Mouse (Mus musculus) neural tube, embryonic 10.5 days (tissue): ENCODE measurements around the gene Phc2.
"Not testable (repeated sequence)": the region's sequence is repeated elsewhere in the genome, so short reads cannot be mapped to it uniquely, and the experiment has no call there.

Experiments used
- DNase-seq: peaks from one replicate; pipeline ENCODE4 v3.0.0-alpha.2; 2017; ENCODE audit warnings: low spot score; ENCODE audit errors: extremely low spot score

Phc2 gene

GRCm38 (mm10) chr4:128645896-128646295, 8.6 kb upstream of the Phc2 start:
- DNase-seq, result no peak

DNA sequence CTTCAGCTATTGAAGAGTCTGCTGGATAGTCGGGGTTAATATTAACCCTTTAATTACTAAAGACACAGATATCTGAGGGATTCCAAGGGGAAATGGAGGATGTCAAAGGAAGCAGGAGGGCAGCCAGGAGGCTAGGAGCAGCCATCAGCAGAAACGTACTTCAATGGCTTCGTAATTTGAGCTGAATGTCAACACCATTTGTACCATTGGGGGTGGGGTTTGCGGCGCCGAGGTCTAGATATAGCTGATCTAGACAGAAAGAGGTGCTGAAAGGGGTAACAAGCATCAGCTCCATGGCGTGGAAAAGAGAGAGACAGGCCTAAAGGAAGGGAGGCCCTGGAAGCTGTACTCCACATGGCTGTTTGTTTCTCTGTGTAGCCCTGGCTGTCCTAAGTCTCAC, 7.7 kb upstream of the Phc2 start:
- no peak for DNase-seq

- DNase-seq, result no peak
Measured at GRCm38 (mm10) chr4:128648567-128649255, 5.8 kb upstream of the Phc2 start.

DNA sequence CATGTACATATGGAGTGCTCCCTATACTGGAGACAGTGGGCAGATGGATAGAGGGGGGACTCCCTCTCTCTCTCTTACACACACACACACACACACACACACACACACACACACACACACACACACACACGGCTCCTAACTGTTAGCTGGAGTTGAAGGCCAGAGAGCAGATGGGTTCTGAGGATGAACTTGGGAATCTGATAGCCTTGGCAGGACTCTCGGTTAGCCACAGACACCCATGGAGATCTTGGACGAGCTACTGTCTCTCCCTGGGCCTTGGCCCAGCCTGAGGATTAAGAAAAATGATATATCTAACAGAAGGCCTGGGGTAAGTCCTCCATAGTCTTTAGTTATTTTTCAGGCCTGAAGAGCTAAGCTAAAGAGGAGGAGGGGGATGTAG, 3.0 kb upstream of the Phc2 start:
- DNase-seq, result no peak

DNA sequence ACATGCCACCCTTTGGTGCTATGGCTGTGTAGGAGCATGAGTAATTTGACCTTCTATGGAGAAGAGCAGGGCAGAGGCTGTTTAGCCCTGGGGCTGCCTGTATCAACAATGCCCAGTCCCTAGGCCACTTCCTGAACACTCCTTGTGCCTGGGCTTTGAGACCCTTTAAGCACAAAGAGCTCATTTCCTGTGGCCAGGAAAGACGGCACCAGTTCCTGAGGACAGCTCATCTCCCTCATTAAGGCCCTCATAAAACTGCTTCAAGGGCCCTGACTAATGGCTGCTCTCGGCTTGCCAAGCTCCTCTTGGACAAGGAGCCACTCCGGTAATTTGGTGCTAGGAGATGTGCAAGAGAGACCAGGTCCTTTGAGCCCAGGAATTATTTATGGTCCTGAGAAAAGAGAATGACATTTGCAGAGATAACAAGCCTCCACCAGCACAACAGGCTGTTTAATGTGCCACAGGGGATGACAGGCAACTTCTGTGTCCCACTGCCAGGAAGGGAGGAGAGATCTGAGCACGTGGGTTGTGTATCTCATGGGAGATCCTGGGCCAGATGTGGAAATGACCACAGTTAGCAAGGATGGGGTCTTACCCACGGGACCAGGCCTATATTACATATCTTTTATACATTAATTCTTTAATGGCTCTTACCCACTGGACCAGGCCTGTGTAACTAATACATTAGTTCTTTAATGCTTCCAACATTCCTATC, 1.8 kb upstream of the Phc2 start:
- no peak for DNase-seq

DNA sequence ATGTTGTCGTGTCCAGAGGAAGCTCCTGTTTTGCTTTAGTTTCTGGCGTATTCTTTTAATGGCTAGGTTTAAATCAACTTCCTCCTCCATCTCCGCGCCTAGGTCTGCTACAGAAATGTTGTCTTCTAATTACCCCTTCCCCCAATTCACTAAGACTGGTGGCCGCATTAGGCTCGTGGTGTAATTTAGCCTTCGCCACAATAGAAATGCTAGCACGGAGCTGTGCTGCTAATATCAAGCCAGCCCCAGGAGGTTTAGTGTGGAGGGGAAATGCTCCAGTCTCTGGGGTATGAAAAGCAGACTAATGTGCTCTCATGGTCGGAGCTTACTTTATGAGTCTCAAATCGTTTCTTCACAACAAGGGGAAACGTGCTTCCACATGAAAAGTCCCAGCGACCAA, 944 bp downstream of the Phc2 start:
- no peak for DNase-seq

DNA sequence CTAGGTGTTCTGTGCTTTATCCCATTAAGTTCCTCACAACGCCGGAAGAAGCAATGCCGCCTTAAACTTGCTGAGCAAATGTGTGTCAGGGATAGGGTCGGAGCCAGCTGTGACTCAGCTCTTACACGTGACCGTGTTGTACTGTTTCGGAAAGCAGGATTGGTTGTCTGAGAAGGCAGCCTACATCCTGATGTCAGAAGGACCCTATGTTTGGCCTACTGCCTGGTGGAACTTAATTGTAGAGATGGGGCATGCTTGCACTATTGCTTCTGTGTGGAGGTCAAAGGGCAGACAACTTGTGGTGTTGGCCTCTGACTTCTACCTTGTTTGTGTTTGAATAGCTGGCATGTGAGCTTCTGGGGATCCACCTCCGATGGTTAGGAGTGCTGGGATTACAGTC, 5.7 kb downstream of the Phc2 start:
- DNase-seq, result no peak

GRCm38 (mm10) chr4:128661063-128661462, 6.6 kb downstream of the Phc2 start:
- no peak for DNase-seq

DNA sequence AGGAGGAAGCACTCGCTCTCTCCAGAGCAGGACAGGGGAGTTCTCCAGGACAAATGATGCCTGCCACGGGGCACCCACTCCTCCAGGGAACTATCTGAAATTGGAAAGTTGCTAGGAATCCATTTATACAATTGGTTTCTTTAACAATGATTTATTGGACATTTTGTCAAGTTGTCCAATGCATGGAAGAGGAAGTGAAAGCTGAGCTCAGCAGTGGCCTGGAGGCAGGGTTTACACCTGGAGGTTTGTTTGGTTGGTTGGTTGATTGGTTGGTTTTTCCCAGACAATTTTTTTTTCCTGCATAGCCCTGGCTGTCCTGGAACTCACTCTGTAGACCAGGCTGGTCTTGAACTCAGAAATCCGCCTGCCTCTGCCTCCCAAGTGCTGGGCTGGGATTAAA, 9.5 kb downstream of the Phc2 start:
- DNase-seq, result no peak

DNA sequence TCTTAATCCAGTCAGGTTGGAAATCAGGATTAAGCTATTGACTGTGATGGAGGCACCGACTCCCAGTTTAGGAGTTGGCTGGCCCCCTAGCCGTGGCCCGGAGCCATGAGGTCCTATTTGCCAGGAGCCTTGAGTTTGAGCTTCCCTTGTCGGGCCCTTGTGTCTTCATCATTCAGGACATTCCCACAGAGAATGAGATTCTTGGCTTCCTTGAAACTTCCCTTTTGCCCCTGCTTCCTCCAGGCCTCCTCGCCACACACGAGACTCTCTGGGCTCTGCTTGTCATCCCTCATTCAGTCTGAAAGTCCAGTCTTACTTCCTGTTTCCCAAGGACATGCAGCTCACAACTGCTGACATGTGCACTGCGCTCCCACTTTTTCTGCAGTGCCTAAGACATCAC, 11.9 kb downstream of the Phc2 start:
- not testable (repeated sequence) for DNase-seq

DNA sequence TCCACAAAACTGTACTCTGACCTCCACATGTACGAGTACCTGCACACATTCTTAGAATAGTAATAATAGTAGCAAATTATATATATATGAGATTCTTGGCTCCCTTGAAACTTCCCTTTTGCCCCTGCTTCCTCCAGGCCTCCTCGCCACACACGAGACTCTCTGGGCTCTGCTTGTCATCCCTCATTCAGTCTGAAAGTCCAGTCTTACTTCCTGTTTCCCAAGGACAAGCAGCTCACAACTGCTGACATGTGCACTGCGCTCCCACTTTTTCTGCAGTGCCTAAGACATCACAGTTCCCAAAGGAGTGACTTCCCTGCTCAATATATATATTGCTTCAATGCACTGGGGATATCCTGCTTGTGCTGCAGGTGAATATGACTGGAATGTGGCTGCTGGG, 12.7 kb downstream of the Phc2 start:
- not testable (repeated sequence) for DNase-seq

- no peak for DNase-seq
Measured at GRCm38 (mm10) chr4:128669229-128669628, 14.7 kb downstream of the Phc2 start.

DNA sequence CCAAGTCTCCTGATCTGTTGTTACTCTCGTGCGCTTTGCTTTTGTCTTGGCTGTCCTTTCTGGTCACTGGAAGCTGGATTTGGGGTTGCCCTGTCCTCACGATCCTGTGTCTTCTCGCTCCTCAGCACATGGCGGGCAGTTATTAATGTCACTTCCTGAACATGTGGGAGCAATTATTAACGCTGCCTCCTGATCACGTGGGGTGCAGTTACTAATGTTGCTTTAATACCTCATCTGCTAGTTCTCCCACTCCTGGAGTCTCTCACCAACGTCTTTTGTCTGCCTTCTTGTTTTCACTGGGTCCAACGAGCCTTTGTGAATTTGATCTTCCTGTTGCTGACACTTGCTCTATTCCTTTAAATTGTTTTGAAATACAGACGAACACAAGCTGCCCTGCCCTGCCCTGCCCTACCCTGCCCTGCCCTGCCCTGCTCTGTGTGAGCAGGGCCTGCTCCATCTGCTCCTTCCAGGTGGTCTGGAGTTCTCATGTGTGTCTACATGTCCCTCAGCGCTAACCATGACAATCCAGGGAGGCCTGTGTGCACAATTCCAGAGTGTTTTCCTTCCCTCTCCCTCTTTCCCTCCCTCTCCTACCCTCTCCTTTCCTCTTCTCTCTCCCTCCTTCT, 16.2 kb downstream of the Phc2 start:
- peak; percentile 56 for DNase-seq

GRCm38 (mm10) chr4:128672494-128672893, 18.0 kb downstream of the Phc2 start:
- no peak for DNase-seq

- DNase-seq, result peak; percentile 34
Measured at GRCm38 (mm10) chr4:128678564-128679217, 24.2 kb downstream of the Phc2 start.

DNA sequence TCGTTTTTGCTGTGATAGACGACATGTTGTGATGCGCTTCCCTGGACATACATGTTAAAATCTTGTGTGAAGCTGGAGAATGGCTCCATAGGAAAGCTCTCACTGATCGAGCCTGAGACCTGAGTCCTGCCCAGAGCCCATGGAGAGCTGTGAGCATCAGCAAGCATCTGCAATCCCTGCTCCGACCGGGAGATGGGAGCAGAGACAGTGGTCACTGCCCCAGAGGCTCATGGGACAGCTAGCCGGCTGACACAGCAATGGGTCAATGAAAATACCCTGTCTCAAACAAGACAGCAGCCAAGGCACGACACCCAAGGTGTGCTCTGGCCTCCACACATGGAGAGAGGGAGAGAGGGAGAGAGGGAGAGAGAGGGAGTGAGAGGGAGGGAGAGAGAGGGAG, 26.6 kb downstream of the Phc2 start:
- DNase-seq, result peak; percentile 38

DNA sequence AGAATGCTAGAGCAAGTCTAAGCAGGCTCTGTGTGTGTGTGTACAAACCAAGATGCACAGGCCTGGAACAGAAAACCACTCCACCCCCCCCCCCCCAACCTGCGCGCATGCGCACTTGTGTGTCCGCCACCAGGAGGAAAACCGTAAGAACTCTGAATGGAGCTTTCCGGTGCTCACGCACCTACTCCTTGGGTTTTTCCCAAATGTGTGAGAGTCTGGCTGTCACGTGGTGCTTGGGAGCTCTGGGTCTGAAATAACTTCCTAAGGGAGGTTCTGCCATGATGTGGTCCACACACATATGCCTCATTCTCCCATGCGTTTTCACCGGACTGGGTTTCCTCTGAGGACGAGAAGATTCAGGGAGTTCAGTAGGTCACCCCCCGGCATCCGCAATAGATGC, 27.8 kb downstream of the Phc2 start:
- DNase-seq, result no peak

- no peak for DNase-seq
Measured at GRCm38 (mm10) chr4:128683706-128684105, 29.2 kb downstream of the Phc2 start.

DNA sequence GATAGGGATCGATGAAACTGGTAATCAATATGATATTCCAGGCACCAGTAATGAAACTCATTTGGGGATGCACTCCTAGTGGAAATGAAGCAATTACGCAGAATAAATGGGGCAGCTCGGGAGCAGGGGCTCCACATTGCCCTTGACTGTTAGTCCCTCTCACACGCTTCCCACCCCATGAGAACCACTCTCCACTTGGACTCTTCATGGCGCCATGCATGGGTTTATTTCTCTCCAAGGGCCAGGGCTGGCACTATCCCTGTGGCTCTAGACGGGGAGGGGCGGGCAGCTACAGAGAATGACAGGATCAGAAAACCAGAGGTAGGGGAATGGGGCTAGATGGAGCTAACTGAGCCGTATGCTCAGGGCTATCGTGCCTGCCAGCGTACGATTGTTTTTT, 29.6 kb downstream of the Phc2 start:
- no peak for DNase-seq

- no peak for DNase-seq
Measured at GRCm38 (mm10) chr4:128688513-128688913, 34.0 kb downstream of the Phc2 start.

DNA sequence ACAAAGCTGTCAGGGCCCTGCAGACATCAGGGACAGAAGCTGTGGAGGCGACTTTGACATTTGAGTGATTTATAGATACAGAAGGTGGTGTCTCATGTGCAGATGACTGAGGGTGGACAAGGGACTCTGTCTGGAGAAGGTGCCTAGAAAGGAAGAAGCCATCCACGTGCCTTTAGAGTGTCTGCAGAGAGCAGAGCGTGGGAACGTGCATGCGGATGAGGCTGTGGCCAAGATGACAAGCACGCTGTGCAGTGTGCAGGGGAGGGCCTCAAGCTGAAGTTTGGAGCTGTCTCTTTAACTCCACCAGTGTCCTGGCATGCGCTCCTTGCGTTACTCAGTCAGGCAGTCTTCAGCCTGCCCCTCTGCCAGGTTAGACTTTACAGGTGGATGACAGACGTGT, 34.5 kb downstream of the Phc2 start:
- DNase-seq, result no peak

- DNase-seq, result no peak
Measured at GRCm38 (mm10) chr4:128689739-128690304, 35.3 kb downstream of the Phc2 start.
